Mouse (Mus musculus) myocyte (in vitro differentiated cells): ENCODE data around the gene Uso1. TPM values are rescaled to one million over a fixed set of nuclear protein-coding genes. Genes with fewer than 3 reads are reported as not detected.

Source experiments
- H3K27me3 ChIP-seq: one replicate; pipeline ENCODE4 v1.6.1; 2011; ENCODE audit not compliant: control insufficient read depth, insufficient read depth, insufficient read length
- H3K36me3 ChIP-seq: one replicate; pipeline ENCODE4 v1.6.1; 2011; ENCODE audit not compliant: control insufficient read depth, insufficient read depth
- H3K4me2 ChIP-seq: one replicate; pipeline ENCODE4 v1.6.1; 2011; ENCODE audit warnings: low read depth, control low read depth
- H3K4me3 ChIP-seq: one replicate; pipeline ENCODE4 v1.5.1; 2011; ENCODE audit warnings: mild to moderate bottlenecking, control low read depth, moderate library complexity
- H3K79me2 ChIP-seq: one replicate; pipeline ENCODE4 v1.6.1; 2011; ENCODE audit not compliant: control insufficient read depth, insufficient read depth
- H3ac ChIP-seq: one replicate; pipeline ENCODE4 v1.6.1; 2011; ENCODE audit not compliant: control insufficient read depth, insufficient read length
- CEBPB ChIP-seq: IDR thresholded peaks from 2 replicates; pipeline ENCODE4 v1.6.1; 2011; ENCODE audit warnings: mild to moderate bottlenecking, moderate library complexity; ENCODE audit not compliant: poor library complexity, insufficient read depth, severe bottlenecking
- E2F4 ChIP-seq: IDR thresholded peaks from one replicate; pipeline ENCODE4 v1.6.1; 2011; ENCODE audit warnings: mild to moderate bottlenecking, control low read depth, moderate library complexity; ENCODE audit not compliant: insufficient read depth
- MAX ChIP-seq: IDR thresholded peaks from one replicate; pipeline ENCODE4 v1.6.1; 2011; ENCODE audit warnings: low read depth, mild to moderate bottlenecking, control low read depth
- MYOD1 ChIP-seq, 3 experiments: IDR thresholded peaks; one replicate each; pipeline ENCODE4 v1.6.1; 2011; ENCODE audit warnings: control low read depth in 2 of 3, low read depth in 2 of 3, mild to moderate bottlenecking in 2 of 3, moderate library complexity in 1 of 3; ENCODE audit not compliant: insufficient read length in 2 of 3, control insufficient read depth in 1 of 3
- MYOG ChIP-seq, 3 experiments: IDR thresholded peaks; one replicate each; pipeline ENCODE4 v1.6.1; 2011; ENCODE audit warnings: control low read depth in 2 of 3, low read depth in 2 of 3, mild to moderate bottlenecking in 2 of 3; ENCODE audit not compliant: insufficient read length in 2 of 3, control insufficient read depth in 1 of 3, insufficient read depth in 1 of 3
- POLR2A ChIP-seq: IDR thresholded peaks from one replicate; pipeline ENCODE4 v1.6.1; 2011; ENCODE audit warnings: low read depth, mild to moderate bottlenecking, control low read depth, moderate library complexity; ENCODE audit not compliant: insufficient read length
- POLR2AphosphoS2 ChIP-seq: IDR thresholded peaks from one replicate; pipeline ENCODE4 v1.6.1; 2011; ENCODE audit warnings: low read depth, control low read depth; ENCODE audit not compliant: insufficient read length
- REST ChIP-seq: IDR thresholded peaks from one replicate; pipeline ENCODE4 v1.6.1; 2011; ENCODE audit warnings: mild to moderate bottlenecking, control low read depth, moderate library complexity; ENCODE audit not compliant: insufficient read depth, insufficient read length
- SRF ChIP-seq: IDR thresholded peaks from one replicate; pipeline ENCODE4 v1.6.1; 2011; ENCODE audit warnings: low read depth; ENCODE audit not compliant: control insufficient read depth, insufficient read length
- TCF12 ChIP-seq: IDR thresholded peaks from one replicate; pipeline ENCODE4 v1.6.1; 2011; ENCODE audit warnings: mild to moderate bottlenecking, control low read depth; ENCODE audit not compliant: poor library complexity, insufficient read depth, severe bottlenecking
- TCF3 ChIP-seq: IDR thresholded peaks from one replicate; pipeline ENCODE4 v1.6.1; 2011; ENCODE audit warnings: low read depth, control low read depth; ENCODE audit not compliant: insufficient read length
- USF1 ChIP-seq: IDR thresholded peaks from one replicate; pipeline ENCODE4 v1.6.1; 2011; ENCODE audit warnings: low read depth, mild to moderate bottlenecking, control low read depth, moderate library complexity
- polyA plus RNA-seq: library from polyadenylated mRNA; unstranded; fragments of >200 nt; fragmentation: generic; extraction: Trizol; gene quantifications from one replicate; pipeline ENCODE4 v1.2.1, GENCODE M21; 2012; ENCODE audit warnings: missing spikeins

Gene Uso1
- polyA plus RNA-seq, 1 experiment, result 55.2 TPM

DNA sequence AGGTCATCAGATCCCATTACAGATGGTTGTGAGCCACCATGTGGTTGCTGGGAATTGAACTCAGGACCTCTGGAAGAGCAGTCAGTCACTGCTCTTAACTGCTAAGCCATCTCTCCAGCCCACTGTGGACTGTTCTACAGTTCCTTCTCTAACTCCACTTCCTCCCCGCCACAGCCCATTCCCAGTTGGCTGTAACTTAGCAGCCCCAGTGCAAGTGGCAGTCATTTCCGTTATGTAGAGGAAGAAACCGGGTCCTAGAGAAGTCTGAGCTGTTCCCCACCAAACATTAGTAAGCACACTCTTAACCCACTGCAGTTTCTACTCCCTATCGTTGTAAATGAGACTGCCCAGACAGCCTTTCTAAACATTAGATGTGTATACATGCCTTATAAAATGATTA lies 30.5 kb upstream of the Uso1 start:
- Histone ChIP-seq H3K27me3 (no peaks in the 10 kb centered on the region), H3K4me2 (no peak overlapping the region), H3K79me2 (no peaks in the 10 kb centered on the region), H3K4me3 (no peak overlapping the region), H3ac (no peak overlapping the region), H3K36me3 (no peaks in the 10 kb centered on the region)
- TF ChIP-seq POLR2A (no peak), E2F4 (no peak)

DNA sequence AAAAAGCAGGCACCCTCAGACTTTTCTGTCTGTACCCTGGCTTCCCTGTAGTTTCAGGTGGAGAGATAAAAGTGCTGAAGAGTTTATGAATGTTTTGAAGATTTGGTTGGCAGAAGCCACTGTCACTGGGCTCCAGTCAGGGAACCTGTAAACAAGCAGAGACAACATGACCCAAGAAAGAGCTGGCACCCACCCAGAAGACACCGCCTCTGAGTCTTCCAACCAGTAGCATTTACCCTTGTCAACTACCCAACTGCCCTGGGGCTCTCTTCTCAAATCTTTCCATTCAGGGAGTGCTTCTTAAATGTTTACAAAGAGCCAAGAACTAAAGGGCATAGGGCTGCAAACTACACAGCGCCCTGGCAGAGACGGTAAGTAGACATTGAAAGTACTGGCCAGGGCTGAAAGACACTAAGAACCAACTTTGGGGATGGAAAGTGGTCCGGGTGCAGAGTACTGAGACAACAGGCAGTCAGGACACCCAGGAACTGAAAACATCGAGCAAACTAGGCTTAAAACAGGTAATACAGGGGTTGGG lies 26.9 kb upstream of the Uso1 start:
- H3K4me3 ChIP-seq, result no peak overlapping the region
- TF ChIP-seq POLR2A (no peak), SRF (no peak), E2F4 (no peak), USF1 (no peak), POLR2AphosphoS2 (no peak), MYOD1 (IDR thresholded peaks at IDR 0.05; ENCODE audit: control insufficient read depth in 1 of 3, insufficient read length in 2 of 3, low read depth in 2 of 3) (no peak)
- no peak overlapping the region for H3K4me2 ChIP-seq
- no peaks in the 10 kb centered on the region for H3K79me2 ChIP-seq
- H3K27me3 ChIP-seq, result no peaks in the 10 kb centered on the region
- H3K36me3 ChIP-seq, result no peaks in the 10 kb centered on the region
- H3ac ChIP-seq, result no peak overlapping the region

DNA sequence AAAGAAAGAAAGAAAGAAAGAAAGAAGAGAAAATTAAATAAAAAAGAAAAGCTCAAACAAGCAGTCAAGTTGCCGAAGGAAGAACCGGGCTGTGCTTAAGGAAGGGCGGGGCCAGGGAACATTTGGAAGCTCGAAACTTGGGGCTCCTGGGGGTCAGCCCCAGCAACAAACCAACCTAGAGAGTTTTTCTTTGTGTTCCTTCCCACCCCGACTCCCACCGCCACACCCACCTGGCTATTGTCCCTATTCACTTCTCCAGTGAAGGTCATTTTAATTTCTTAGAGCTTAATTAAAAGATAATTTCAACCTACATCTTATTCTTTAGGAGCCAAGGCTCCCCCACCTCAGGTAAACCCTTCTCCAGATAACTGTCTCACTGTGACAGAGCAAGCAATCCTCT lies 25.6 kb upstream of the Uso1 start:
- H3K4me2 ChIP-seq, result peak overlapping the region; percentile 40
- no peak overlapping the region for H3ac ChIP-seq
- H3K79me2 ChIP-seq, result no peaks in the 10 kb centered on the region
- H3K36me3 ChIP-seq, result no peaks in the 10 kb centered on the region
- no peaks in the 10 kb centered on the region for H3K27me3 ChIP-seq
- no peak overlapping the region for H3K4me3 ChIP-seq
- TF ChIP-seq MAX (no peak), TCF12 (no peak)

DNA sequence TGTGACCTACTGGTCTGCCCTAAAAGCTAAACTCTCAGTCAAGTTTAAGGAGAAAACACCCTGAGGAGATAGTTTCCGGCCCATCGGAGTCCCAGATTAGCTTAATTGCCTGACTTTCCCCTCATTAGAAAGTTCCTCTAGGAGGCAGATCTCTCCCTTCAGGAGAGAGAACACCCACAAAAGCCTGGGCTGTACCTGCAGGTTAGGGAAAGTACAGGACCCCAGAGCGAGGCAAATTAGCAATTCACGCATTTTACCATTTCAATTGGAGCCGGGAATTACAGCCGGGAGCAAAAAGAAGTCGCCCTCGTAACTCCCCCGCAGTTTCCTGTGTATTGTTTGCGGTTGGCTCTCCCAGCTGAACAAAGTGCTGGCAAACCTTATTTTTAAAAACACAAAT lies 25.2 kb upstream of the Uso1 start:
- Histone ChIP-seq H3K27me3 (no peaks in the 10 kb centered on the region), H3ac (no peak overlapping the region), H3K4me2 (peak overlapping the region; percentile 40), H3K4me3 (no peak overlapping the region), H3K36me3 (no peaks in the 10 kb centered on the region), H3K79me2 (no peaks in the 10 kb centered on the region)
- TF ChIP-seq MYOD1 (IDR thresholded peaks at IDR 0.05; ENCODE audit: control insufficient read depth in 1 of 3, insufficient read length in 2 of 3, low read depth in 2 of 3) (no peak), TCF12 (no peak), CEBPB (no peak)

DNA sequence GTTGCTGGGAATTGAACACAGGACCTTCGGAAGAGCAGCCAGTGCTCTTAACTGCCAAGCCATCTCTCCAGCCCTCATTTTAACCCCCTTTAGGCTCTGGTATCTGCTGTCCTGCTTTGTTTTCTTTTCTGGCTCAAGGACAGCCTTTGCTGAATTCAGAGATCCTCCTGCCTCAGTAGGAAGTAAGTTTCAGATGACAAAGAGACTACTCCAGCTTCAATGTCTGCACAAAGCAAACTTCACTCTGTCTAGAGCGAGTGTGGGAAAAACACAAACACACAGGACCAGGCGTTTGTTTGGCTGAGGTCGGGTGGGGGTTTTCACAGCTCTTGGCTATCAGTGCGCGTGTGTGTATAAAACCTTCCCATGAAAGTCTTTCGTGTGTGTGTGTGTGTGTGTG lies 24.3 kb upstream of the Uso1 start:
- no peaks in the 10 kb centered on the region for H3K79me2 ChIP-seq
- no peaks in the 10 kb centered on the region for H3K27me3 ChIP-seq
- no peak overlapping the region for H3K4me2 ChIP-seq
- H3ac ChIP-seq, result no peak overlapping the region
- H3K4me3 ChIP-seq, result no peak overlapping the region
- H3K36me3 ChIP-seq, result no peaks in the 10 kb centered on the region
- no peak for TF ChIP-seq CEBPB

DNA sequence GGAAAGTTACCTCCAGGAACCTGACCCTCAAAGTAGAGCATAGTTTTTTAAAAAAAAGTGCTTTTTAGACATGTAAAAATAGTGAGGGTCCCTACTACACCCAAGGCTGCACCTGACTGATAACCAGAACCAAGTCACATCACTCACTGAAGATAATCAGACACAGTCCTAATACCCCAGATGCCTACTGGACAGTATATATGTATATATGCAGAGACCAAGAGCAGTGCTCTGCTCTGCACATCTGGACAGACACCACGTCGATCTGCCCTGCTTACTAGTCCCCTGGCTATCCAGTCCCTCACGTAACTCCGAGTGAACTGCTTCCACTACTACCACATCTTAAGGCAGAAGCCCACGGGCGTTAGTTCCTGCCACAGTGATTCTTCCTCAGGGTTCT lies 23.5 kb upstream of the Uso1 start:
- TF ChIP-seq TCF12 (no peak), TCF3 (no peak), REST (no peak)
- Histone ChIP-seq H3K4me2 (no peak overlapping the region), H3K79me2 (no peaks in the 10 kb centered on the region), H3ac (no peak overlapping the region), H3K27me3 (no peaks in the 10 kb centered on the region), H3K36me3 (no peaks in the 10 kb centered on the region), H3K4me3 (no peak overlapping the region)

DNA sequence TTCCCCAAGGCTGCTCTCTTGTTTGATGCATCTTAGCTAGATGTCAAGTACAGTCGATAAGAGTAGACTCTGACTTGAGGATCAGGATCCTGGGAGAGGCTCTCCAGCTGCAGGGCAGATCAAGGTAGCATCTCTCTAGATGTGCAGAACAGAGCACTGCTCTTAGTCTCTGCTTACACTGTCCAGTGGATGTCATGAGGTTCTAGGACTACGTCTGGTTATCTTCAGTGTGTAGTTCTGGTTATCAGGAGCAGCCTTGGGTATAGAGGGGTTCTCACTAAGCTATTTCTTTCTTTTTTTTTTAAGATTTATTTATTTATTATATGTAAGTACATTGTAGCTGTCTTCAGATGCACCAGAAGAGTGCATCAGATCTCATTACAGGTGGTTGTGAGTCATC lies 22.8 kb upstream of the Uso1 start:
- no peaks in the 10 kb centered on the region for H3K79me2 ChIP-seq
- H3K4me3 ChIP-seq, result no peak overlapping the region
- no peaks in the 10 kb centered on the region for H3K27me3 ChIP-seq
- H3ac ChIP-seq, result no peak overlapping the region
- no peak for TF ChIP-seq POLR2A
- TF ChIP-seq POLR2AphosphoS2, result no peak
- TF ChIP-seq MAX, result no peak
- no peak for TF ChIP-seq SRF
- TF ChIP-seq MYOD1 (IDR thresholded peaks at IDR 0.05; ENCODE audit: control insufficient read depth in 1 of 3, insufficient read length in 2 of 3, low read depth in 2 of 3), result no peak
- TF ChIP-seq MYOG (IDR thresholded peaks at IDR 0.05; ENCODE audit: control insufficient read depth in 1 of 3, insufficient read depth in 1 of 3, insufficient read length in 2 of 3, low read depth in 2 of 3), result no peak
- no peak for TF ChIP-seq E2F4
- no peak for TF ChIP-seq TCF12
- TF ChIP-seq TCF3, result no peak
- TF ChIP-seq USF1, result no peak
- no peak for TF ChIP-seq CEBPB
- TF ChIP-seq REST, result no peak
- H3K4me2 ChIP-seq, result no peak overlapping the region
- H3K36me3 ChIP-seq, result no peaks in the 10 kb centered on the region
